Mouse (Mus musculus): ENCODE measurements around the gene Gm10382. TPM values are rescaled to one million over a fixed set of nuclear protein-coding genes. Genes with fewer than 3 reads are reported as not detected.

Gm10382 gene
- polyA plus RNA-seq (2012; ENCODE audit: insufficient read depth, insufficient read length, low replicate concordance, missing spikeins), result not detected in 2 replicates

DNA sequence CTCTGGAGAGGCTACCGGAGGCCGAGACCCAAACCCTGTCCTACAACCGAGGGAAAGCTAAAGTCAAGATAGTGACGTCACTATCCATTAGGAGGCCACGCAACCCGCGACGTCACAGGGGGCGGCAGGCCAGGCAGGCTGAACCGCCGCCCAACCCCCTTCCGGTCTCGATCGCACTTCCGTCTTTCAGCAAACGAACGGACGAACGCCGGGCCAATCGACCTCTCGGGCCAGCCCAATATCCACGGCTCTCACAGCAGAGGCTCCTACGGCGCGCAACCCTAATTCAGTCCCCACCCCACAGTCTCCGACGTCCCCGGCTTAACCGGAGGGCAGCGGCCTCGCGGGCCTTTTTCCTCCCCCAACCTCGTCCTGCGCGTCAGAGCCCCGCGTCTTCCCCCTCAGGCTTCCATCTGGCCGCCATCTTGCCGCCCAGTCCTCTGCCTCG, at the start of gene Gm10382:
TSS of gene Gm10382 (plus strand) at position 192 of the 448 bp plus-strand sequence.
- WGBS, result under 1% methylated on average over 41 of the region's 41 CpGs
- peak within 1 kb of the TSS; percentile 99 for H3K27ac ChIP-seq (ENCODE audit: insufficient read depth, low read depth, low read length)
- peaks cover 19% of the 10 kb centered on the region for H3K4me1 ChIP-seq (ENCODE audit: control insufficient read depth, insufficient read depth, low read length)

GRCm38 (mm10) chr5:125339851-125340531, 49.1 kb upstream of the Gm10382 start:
- Histone ChIP-seq H3K4me1 (ENCODE audit: control insufficient read depth, insufficient read depth, low read length) (peaks cover 24% of the 10 kb centered on the region), H3K27ac (ENCODE audit: insufficient read depth, low read depth, low read length) (no peak overlapping the region), H3K4me3 (ENCODE audit: insufficient read depth, low read depth, low read length) (peak overlapping the region; percentile 48)
- 12% methylated on average over 25 of the region's 25 CpGs for WGBS
- TF ChIP-seq CTCF (IDR thresholded peaks at IDR 0.05; ENCODE audit: insufficient read depth, low read depth, low read length) (no peak), POLR2A (IDR thresholded peaks at IDR 0.05; ENCODE audit: insufficient read depth, low read depth, low read length) (no peak)

More for the DNA sequence above, at the start of gene Gm10382:
- peak within 1 kb of the TSS; percentile 91 for H3K4me3 ChIP-seq (ENCODE audit: insufficient read depth, low read depth, low read length)
- TF ChIP-seq POLR2A (IDR thresholded peaks at IDR 0.05; ENCODE audit: insufficient read depth, low read depth, low read length) (no peak), CTCF (IDR thresholded peaks at IDR 0.05; ENCODE audit: insufficient read depth, low read depth, low read length) (no peak)

DNA sequence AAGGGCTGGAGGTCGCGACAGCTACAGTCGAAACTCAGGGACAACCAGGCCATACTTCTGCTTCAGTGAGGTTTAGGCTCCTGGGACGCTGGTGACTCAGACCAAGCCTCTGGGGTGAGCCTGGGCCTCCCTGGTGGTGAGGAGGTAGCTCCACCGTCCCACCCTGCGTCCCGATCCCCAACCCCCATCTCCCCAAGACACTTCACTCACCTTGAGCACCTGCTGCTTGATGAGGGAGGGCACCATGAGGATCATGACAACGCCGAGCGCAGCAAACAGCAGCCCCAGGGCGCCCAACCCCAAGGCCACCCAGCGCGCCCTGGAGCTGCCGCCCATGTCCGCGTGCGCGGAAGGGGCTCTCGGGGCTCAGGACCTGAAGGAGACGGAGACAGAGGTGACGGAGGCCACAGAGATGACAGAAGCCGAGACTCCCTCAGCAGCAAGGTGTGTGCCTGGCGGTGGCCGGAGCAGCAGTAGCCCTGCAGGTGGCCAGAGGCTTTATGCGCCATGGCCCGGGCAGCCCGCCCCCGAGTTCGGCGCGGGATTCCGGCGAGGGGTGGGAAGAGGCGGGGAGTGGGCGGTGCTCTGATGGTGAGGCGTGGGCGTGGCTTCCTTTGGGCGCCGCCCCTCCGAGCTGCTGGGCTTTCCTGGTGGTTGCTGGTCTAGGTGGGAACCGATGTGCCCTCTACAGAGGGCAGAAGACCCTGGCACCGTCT, 48.4 kb upstream of the Gm10382 start, which contains the start of gene Scarb1:
TSS of gene Scarb1 (minus strand) at position 548 of the 716 bp plus-strand sequence.
- under 1% methylated on average over 42 of the region's 42 CpGs for WGBS
- H3K4me3 ChIP-seq (ENCODE audit: insufficient read depth, low read depth, low read length), result peak within 1 kb of the TSS; percentile 48
- H3K4me1 ChIP-seq (ENCODE audit: control insufficient read depth, insufficient read depth, low read length), result peaks cover 24% of the 10 kb centered on the region
- TF ChIP-seq CTCF (IDR thresholded peaks at IDR 0.05; ENCODE audit: insufficient read depth, low read depth, low read length) (no peak), POLR2A (IDR thresholded peaks at IDR 0.05; ENCODE audit: insufficient read depth, low read depth, low read length) (peak; percentile 30; the same call in 1 of the 2 replicates)
- H3K27ac ChIP-seq (ENCODE audit: insufficient read depth, low read depth, low read length), result no peak within 1 kb of the TSS

- H3K27ac ChIP-seq (ENCODE audit: insufficient read depth, low read depth, low read length), result no peak overlapping the region
- 66% methylated on average over 14 of the region's 14 CpGs for WGBS
- no peak for TF ChIP-seq POLR2A (IDR thresholded peaks at IDR 0.05; ENCODE audit: insufficient read depth, low read depth, low read length)
- TF ChIP-seq CTCF (IDR thresholded peaks at IDR 0.05; ENCODE audit: insufficient read depth, low read depth, low read length), result no peak
These were observed 47.5 kb upstream of the Gm10382 start for GRCm38 (mm10) chr5:125341459-125342090.

DNA sequence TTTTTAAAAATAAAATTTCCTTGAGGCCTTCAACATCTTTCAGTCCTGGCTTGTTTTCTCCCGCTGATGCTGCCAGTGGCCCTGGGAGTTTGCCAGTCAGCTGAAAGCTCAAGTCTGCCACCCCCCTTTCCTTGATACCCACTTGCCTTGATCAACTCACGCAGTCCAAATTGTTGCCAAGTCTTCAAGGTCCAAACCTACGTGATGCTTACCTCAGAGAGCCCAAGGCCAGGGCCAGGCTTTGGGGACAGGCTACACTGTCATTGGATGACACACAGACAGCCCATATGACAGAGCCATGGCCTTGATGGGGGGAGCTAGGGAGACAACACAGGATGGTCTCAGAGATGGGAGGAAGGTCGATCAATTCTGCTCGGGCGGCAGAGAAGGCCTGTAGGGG, 44.8 kb upstream of the Gm10382 start:
- 87% methylated on average over 6 of the region's 6 CpGs for WGBS
- no peak for TF ChIP-seq CTCF (IDR thresholded peaks at IDR 0.05; ENCODE audit: insufficient read depth, low read depth, low read length)
- no peak for TF ChIP-seq POLR2A (IDR thresholded peaks at IDR 0.05; ENCODE audit: insufficient read depth, low read depth, low read length)
- H3K4me1 ChIP-seq (ENCODE audit: control insufficient read depth, insufficient read depth, low read length), result peaks cover 19% of the 10 kb centered on the region

More at GRCm38 (mm10) chr5:125341459-125342090, 47.5 kb upstream of the Gm10382 start:
- H3K4me3 ChIP-seq (ENCODE audit: insufficient read depth, low read depth, low read length), result peak overlapping the region; percentile 48
- peaks cover 24% of the 10 kb centered on the region for H3K4me1 ChIP-seq (ENCODE audit: control insufficient read depth, insufficient read depth, low read length)

DNA sequence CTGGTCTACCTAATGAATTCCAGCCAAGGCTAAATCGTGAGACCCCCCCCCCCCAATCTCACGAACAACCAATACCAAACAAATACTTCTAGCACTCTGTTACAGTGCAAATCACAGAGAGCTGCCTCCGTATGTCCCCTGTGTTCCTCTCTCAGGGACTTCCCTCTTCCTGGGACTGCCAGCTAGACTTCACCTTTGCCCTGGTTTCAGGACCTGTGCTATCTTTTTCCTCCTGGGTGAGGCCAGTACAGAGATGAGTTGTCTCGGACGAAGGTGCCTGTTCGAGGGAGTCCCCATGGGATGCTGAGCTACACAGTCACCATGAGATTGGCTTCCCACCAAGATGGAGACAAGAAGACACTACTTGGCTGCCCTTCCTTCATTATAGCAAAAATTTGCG, 41.1 kb upstream of the Gm10382 start:
- Histone ChIP-seq H3K27ac (ENCODE audit: insufficient read depth, low read depth, low read length) (no peak overlapping the region), H3K4me1 (ENCODE audit: control insufficient read depth, insufficient read depth, low read length) (no peaks in the 10 kb centered on the region), H3K4me3 (ENCODE audit: insufficient read depth, low read depth, low read length) (no peak overlapping the region)
- 76% methylated on average over 7 of the region's 7 CpGs for WGBS
- no peak for TF ChIP-seq POLR2A (IDR thresholded peaks at IDR 0.05; ENCODE audit: insufficient read depth, low read depth, low read length)
- no peak for TF ChIP-seq CTCF (IDR thresholded peaks at IDR 0.05; ENCODE audit: insufficient read depth, low read depth, low read length)

More for the DNA sequence above, 44.8 kb upstream of the Gm10382 start:
- H3K4me3 ChIP-seq (ENCODE audit: insufficient read depth, low read depth, low read length), result no peak overlapping the region
- H3K27ac ChIP-seq (ENCODE audit: insufficient read depth, low read depth, low read length), result no peak overlapping the region

- H3K4me1 ChIP-seq (ENCODE audit: control insufficient read depth, insufficient read depth, low read length), result no peaks in the 10 kb centered on the region
- no peak overlapping the region for H3K27ac ChIP-seq (ENCODE audit: insufficient read depth, low read depth, low read length)
- TF ChIP-seq CTCF (IDR thresholded peaks at IDR 0.05; ENCODE audit: insufficient read depth, low read depth, low read length) (0 out of 2 replicates have a peak, but pooled peaks have one; percentile 23), POLR2A (IDR thresholded peaks at IDR 0.05; ENCODE audit: insufficient read depth, low read depth, low read length) (no peak)
- 54% methylated on average over 8 of the region's 8 CpGs for WGBS
- no peak overlapping the region for H3K4me3 ChIP-seq (ENCODE audit: insufficient read depth, low read depth, low read length)
These were observed 40.6 kb upstream of the Gm10382 start for GRCm38 (mm10) chr5:125348487-125348886.

DNA sequence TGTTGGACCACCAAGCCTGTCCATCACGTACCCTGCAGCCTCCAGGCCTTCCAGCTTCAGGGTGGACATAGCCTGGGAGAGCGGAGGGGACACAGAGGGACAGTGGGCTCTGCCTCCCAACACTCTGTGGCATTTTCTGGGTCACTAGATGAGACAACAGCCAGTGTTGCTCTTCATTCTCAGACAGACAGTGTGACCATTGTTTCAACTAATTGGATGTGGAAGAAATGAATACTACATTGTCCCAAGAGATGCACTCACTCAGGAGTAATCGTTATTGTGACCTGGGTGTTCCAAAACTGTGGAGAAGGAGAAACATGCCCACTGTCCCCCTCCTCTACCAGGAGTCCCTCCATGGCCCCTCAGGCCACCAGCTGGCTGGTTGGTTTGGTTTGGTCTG, 39.7 kb upstream of the Gm10382 start:
- Histone ChIP-seq H3K4me1 (ENCODE audit: control insufficient read depth, insufficient read depth, low read length) (no peaks in the 10 kb centered on the region), H3K27ac (ENCODE audit: insufficient read depth, low read depth, low read length) (no peak overlapping the region), H3K4me3 (ENCODE audit: insufficient read depth, low read depth, low read length) (no peak overlapping the region)
- 71% methylated on average over 3 of the region's 3 CpGs for WGBS
- no peak for TF ChIP-seq POLR2A (IDR thresholded peaks at IDR 0.05; ENCODE audit: insufficient read depth, low read depth, low read length)
- TF ChIP-seq CTCF (IDR thresholded peaks at IDR 0.05; ENCODE audit: insufficient read depth, low read depth, low read length), result no peak

Data from olfactory bulb, adult 2 months (tissue).